Mouse (Mus musculus) thymus, postnatal 14 days (tissue): ENCODE measurements around the gene Vps13c.

Experiments used
- DNase-seq: peaks from one replicate; pipeline ENCODE4 v3.0.0; 2021

Vps13c gene

GRCm38 (mm10) chr9:67831359-67832045 is 8.7 kb upstream of the Vps13c start:
- no peak for DNase-seq

- no peak for DNase-seq
Measured at GRCm38 (mm10) chr9:67832046-67832605, 8.1 kb upstream of the Vps13c start, which contains the start of gene C2cd4a. Gene C2cd4a, minus strand, starts transcription at chr9:67832330.

- DNase-seq: no peak
Measured at GRCm38 (mm10) chr9:67834535-67834934, 5.7 kb upstream of the Vps13c start.

- DNase-seq: no peak
Measured at GRCm38 (mm10) chr9:67837311-67837710, 2.9 kb upstream of the Vps13c start.

- no peak for DNase-seq
Measured at GRCm38 (mm10) chr9:67842797-67843196, 2.6 kb downstream of the Vps13c start.

GRCm38 (mm10) chr9:67845012-67845411 is 4.8 kb downstream of the Vps13c start:
- peak; percentile 16 for DNase-seq

- peak; percentile 66 for DNase-seq
Measured at GRCm38 (mm10) chr9:67845648-67846047, 5.5 kb downstream of the Vps13c start.

GRCm38 (mm10) chr9:67846089-67846488 is 5.9 kb downstream of the Vps13c start:
- DNase-seq: no peak

GRCm38 (mm10) chr9:67847606-67848005 is 7.4 kb downstream of the Vps13c start:
- DNase-seq: no peak

- no peak for DNase-seq
Measured at GRCm38 (mm10) chr9:67849397-67849796, 9.2 kb downstream of the Vps13c start.

- no peak for DNase-seq
Measured at GRCm38 (mm10) chr9:67849846-67850245, 9.7 kb downstream of the Vps13c start.

GRCm38 (mm10) chr9:67851150-67851549 is 11.0 kb downstream of the Vps13c start:
- peak; percentile 57 for DNase-seq

- no peak for DNase-seq
Measured at GRCm38 (mm10) chr9:67860273-67860672, 20.1 kb downstream of the Vps13c start.

- DNase-seq: no peak
Measured at GRCm38 (mm10) chr9:67863332-67863731, 23.1 kb downstream of the Vps13c start.

- no peak for DNase-seq
Measured at GRCm38 (mm10) chr9:67864011-67864410, 23.8 kb downstream of the Vps13c start.

- no peak for DNase-seq
Measured at GRCm38 (mm10) chr9:67865411-67865810, 25.2 kb downstream of the Vps13c start.

GRCm38 (mm10) chr9:67867411-67867810 is 27.2 kb downstream of the Vps13c start:
- no peak for DNase-seq

- no peak for DNase-seq
Measured at GRCm38 (mm10) chr9:67869691-67870450, 29.7 kb downstream of the Vps13c start.

- no peak for DNase-seq
Measured at GRCm38 (mm10) chr9:67874522-67875222, 34.5 kb downstream of the Vps13c start.

- peak; percentile 42 for DNase-seq
Measured at GRCm38 (mm10) chr9:67875337-67875736, 35.1 kb downstream of the Vps13c start.

- DNase-seq: no peak
Measured at GRCm38 (mm10) chr9:67877081-67877718, 37.0 kb downstream of the Vps13c start.

GRCm38 (mm10) chr9:67878197-67878769 is 38.1 kb downstream of the Vps13c start:
- DNase-seq: no peak
